Mouse (Mus musculus) colon, adult 2 months (tissue): ENCODE data around the gene Mybpc1. TPM values are rescaled to one million over a fixed set of nuclear protein-coding genes. Genes with fewer than 3 reads are reported as not detected.

ENCODE experiments used
- polyA plus RNA-seq: library from polyadenylated mRNA; depleted of rRNA; stranded (reverse); fragments of >200 nt; gene quantifications from 2 replicates; pipeline ENCODE4 v1.2.3, GENCODE M21; 2012; rRNA removed

The Mybpc1 gene
- not detected in 2 replicates for polyA plus RNA-seq

GRCm38 (mm10) chr10:88604943-88605342 is at the start of gene Mybpc1:
TSS of gene Mybpc1 (minus strand) at chr10:88605152.

GRCm38 (mm10) chr10:88503421-88504314 is 101.3 kb downstream of the Mybpc1 start, which contains the start of gene Chpt1:
TSS of gene Chpt1 (minus strand) at chr10:88504073.

Other genes starting within 250 kb of the Mybpc1 start
- 5.4 and 6.7 TPM in 2 replicates for gene Dram1, start 226.1 kb downstream of the Mybpc1 start, polyA plus RNA-seq
- gene Gnptab, start 226.0 kb downstream of the Mybpc1 start, polyA plus RNA-seq, result 7.1 and 8.7 TPM in 2 replicates
- not detected in 2 replicates for gene Sycp3, start 145.6 kb downstream of the Mybpc1 start, polyA plus RNA-seq
- gene Chpt1, start 101.1 kb downstream of the Mybpc1 start, polyA plus RNA-seq, result 98.8 and 107 TPM in 2 replicates
- 0.07 TPM in 1 of 2 replicates, not detected in the other for gene Spic, start 79.9 kb upstream of the Mybpc1 start, polyA plus RNA-seq
- 29.2 and 34.2 TPM in 2 replicates for gene Arl1, start 125.7 kb upstream of the Mybpc1 start, polyA plus RNA-seq
- 9.7 and 13.7 TPM in 2 replicates for gene Utp20, start 221.7 kb upstream of the Mybpc1 start, polyA plus RNA-seq